Comparison of ENCODE assay signal across 8 mouse cellular contexts in genomic region chr13:104285031-104285431, GRCm38 (mm10). TPM values are rescaled to one million over a fixed set of nuclear protein-coding genes. Genes with fewer than 3 reads are reported as not detected.
DNase-seq lines count a peak whose midpoint lies in the region; ATAC-seq and TF ChIP-seq lines count a peak whose summit lies in the region.

No protein-coding gene starts in this region.

- no peaks in the 10 kb centered on the region for H3K9me3 ChIP-seq in embryonic facial prominence, embryonic 11.5 days (replicated peaks; ENCODE audit: control insufficient read depth, low read length)
- H3K9me3 ChIP-seq in embryonic facial prominence, embryonic 10.5 days, result no peaks in the 10 kb centered on the region
- H3K9me3 ChIP-seq in heart, embryonic 16.5 days (replicated peaks; ENCODE audit: control insufficient read depth, low read length), result no peaks in the 10 kb centered on the region
- H3K9me3 ChIP-seq in midbrain, embryonic 11.5 days (ENCODE audit: control insufficient read depth, low read length), result no peaks in the 10 kb centered on the region

- peak; percentile 9; the same call in 1 of the 2 replicates for TF ChIP-seq CTCF in cortical plate, adult 2 months (IDR thresholded peaks at IDR 0.05; ENCODE audit: extremely low read depth, insufficient read depth, low read length)

- H3K36me3 ChIP-seq in embryonic facial prominence, embryonic 11.5 days (replicated peaks; ENCODE audit: control insufficient read depth, insufficient read depth, low read depth, low read length), result no peaks in the 10 kb centered on the region
- H3K36me3 ChIP-seq in embryonic facial prominence, embryonic 10.5 days (replicated peaks), result no peaks in the 10 kb centered on the region
- H3K36me3 ChIP-seq in heart, embryonic 16.5 days (ENCODE audit: control insufficient read depth, insufficient read depth), result no peaks in the 10 kb centered on the region
- no peaks in the 10 kb centered on the region for H3K36me3 ChIP-seq in midbrain, embryonic 11.5 days (ENCODE audit: control insufficient read depth, insufficient read depth, low read length)

- H3K4me2 ChIP-seq in embryonic facial prominence, embryonic 11.5 days (ENCODE audit: low read depth, low read length), result no peak overlapping the region
- peak overlapping the region; percentile 83 for H3K4me2 ChIP-seq in heart, embryonic 16.5 days (ENCODE audit: low read depth, low read length)
- no peak overlapping the region for H3K4me2 ChIP-seq in midbrain, embryonic 11.5 days

- no peak for ATAC-seq in embryonic facial prominence, embryonic 11.5 days (replicated peaks; ENCODE audit: insufficient number of reproducible peaks, low FRiP score, low TSS enrichment, low read depth)
- ATAC-seq in heart, embryonic 16.5 days (replicated peaks; ENCODE audit: extremely low read depth, insufficient read depth, low FRiP score), result no peak
- no peak for ATAC-seq in midbrain, embryonic 11.5 days (ENCODE audit: low FRiP score)

- no peak for TF ChIP-seq POLR2A in cortical plate, adult 2 months (IDR thresholded peaks at IDR 0.05; ENCODE audit: extremely low read depth, insufficient read depth, low read length)

- H3K9ac ChIP-seq in embryonic facial prominence, embryonic 11.5 days (replicated peaks; ENCODE audit: low read length), result no peak overlapping the region
- H3K9ac ChIP-seq in heart, embryonic 16.5 days (ENCODE audit: low read length), result peak overlapping the region; percentile 82; the same call in 1 of the 2 replicates
- H3K9ac ChIP-seq in midbrain, embryonic 11.5 days (ENCODE audit: low read length), result no peak overlapping the region

- H3K4me3 ChIP-seq in embryonic facial prominence, embryonic 11.5 days (ENCODE audit: low read depth, low read length), result no peak overlapping the region
- no peak overlapping the region for H3K4me3 ChIP-seq in embryonic facial prominence, embryonic 10.5 days
- H3K4me3 ChIP-seq in cortical plate, adult 2 months (ENCODE audit: insufficient read depth, low read length), result no peak overlapping the region; the same call in 1 of the 2 replicates
- no peak overlapping the region for H3K4me3 ChIP-seq in heart, embryonic 16.5 days (ENCODE audit: low read length)
- no peak overlapping the region for H3K4me3 ChIP-seq in midbrain, embryonic 11.5 days (ENCODE audit: low read depth, low read length)

- no peaks in the 10 kb centered on the region for H3K4me1 ChIP-seq in embryonic facial prominence, embryonic 11.5 days (ENCODE audit: control insufficient read depth, insufficient read depth, low read length)
- H3K4me1 ChIP-seq in embryonic facial prominence, embryonic 10.5 days, result peaks cover 30% of the 10 kb centered on the region
- no peaks in the 10 kb centered on the region; the same call in 1 of the 2 replicates for H3K4me1 ChIP-seq in cortical plate, adult 2 months (ENCODE audit: control insufficient read depth, insufficient read depth, low read length)
- peaks cover 9% of the 10 kb centered on the region; the same call in 1 of the 2 replicates for H3K4me1 ChIP-seq in heart, embryonic 16.5 days (ENCODE audit: control insufficient read depth, insufficient read depth, low read length)
- peaks cover 10% of the 10 kb centered on the region; the same call in 1 of the 2 replicates for H3K4me1 ChIP-seq in midbrain, embryonic 11.5 days (ENCODE audit: control insufficient read depth, insufficient read depth, low read length)

- H3K27ac ChIP-seq in embryonic facial prominence, embryonic 11.5 days (replicated peaks; ENCODE audit: low read depth, low read length), result no peak overlapping the region
- H3K27ac ChIP-seq in embryonic facial prominence, embryonic 10.5 days (replicated peaks), result no peak overlapping the region
- H3K27ac ChIP-seq in cortical plate, adult 2 months (ENCODE audit: insufficient read depth, low read length), result no peak overlapping the region; the same call in 1 of the 2 replicates
- peak overlapping the region; percentile 97 for H3K27ac ChIP-seq in heart, embryonic 16.5 days (ENCODE audit: low read length)
- H3K27ac ChIP-seq in midbrain, embryonic 11.5 days (ENCODE audit: low read depth, low read length), result no peak overlapping the region

- peak; percentile 67 for DNase-seq in embryonic facial prominence, embryonic 11.5 days (ENCODE audit: low spot score)
- no peak for DNase-seq in embryonic facial prominence, embryonic 10.5 days (ENCODE audit: low spot score)
- peak; percentile 59 for DNase-seq in CD4-positive helper T cell, adult 2 months (ENCODE audit: low read depth, low spot score)
- DNase-seq in layer of hippocampus, postnatal 14 days (ENCODE audit: low spot score in 2 of 2), result peak; percentile 12 to 58
- peak; percentile 91 for DNase-seq in midbrain, embryonic 11.5 days (ENCODE audit: low spot score, missing footprints)
- DNase-seq in ovary, postnatal 14 days (ENCODE audit: low spot score), result no peak

- 0% methylated on average over 2 of the region's 2 CpGs for WGBS in embryonic facial prominence, embryonic 11.5 days
- 2% methylated on average over 2 of the region's 2 CpGs for WGBS in embryonic facial prominence, embryonic 10.5 days
- WGBS in heart, embryonic 16.5 days, result 3% methylated on average over 2 of the region's 2 CpGs
- 2% methylated on average over 2 of the region's 2 CpGs for WGBS in midbrain, embryonic 11.5 days

- no peaks in the 10 kb centered on the region for H3K27me3 ChIP-seq in embryonic facial prominence, embryonic 11.5 days (ENCODE audit: control insufficient read depth, insufficient read depth, low read length)
- no peaks in the 10 kb centered on the region for H3K27me3 ChIP-seq in embryonic facial prominence, embryonic 10.5 days (replicated peaks; ENCODE audit: low read depth, poor library complexity, severe bottlenecking)
- no peaks in the 10 kb centered on the region for H3K27me3 ChIP-seq in heart, embryonic 16.5 days (ENCODE audit: control insufficient read depth, insufficient read depth, low read length)
- H3K27me3 ChIP-seq in midbrain, embryonic 11.5 days (ENCODE audit: control insufficient read depth, insufficient read depth, low read length), result no peaks in the 10 kb centered on the region

RNA-seq across cellular contexts. Expression of gene Adamts6, which starts 2.6 kb away (rescaled TPM):
- polyA plus RNA-seq in embryonic facial prominence, embryonic 11.5 days (2014; fragmentation: Nextera tagmentation; extraction: Ambion mirVana), result 3.1 and 3.7 TPM in 2 replicates
- polyA plus RNA-seq in embryonic facial prominence, embryonic 10.5 days (2016; fragmentation: Nextera tagmentation; extraction: Ambion mirVana), result 2.8 and 3.6 TPM in 2 replicates
- 2.0 and 2.2 TPM in 2 replicates for polyA plus RNA-seq in cortical plate, adult 2 months (2012; rRNA removed)
- 5.4 and 5.7 TPM in 2 replicates for polyA plus RNA-seq in heart, embryonic 16.5 days (2015; fragmentation: Nextera tagmentation; extraction: Ambion mirVana)
- 1 to 10 TPM; 3.7 to 4.1 TPM for total RNA-seq in layer of hippocampus, postnatal 14 days (2021)
- polyA plus RNA-seq in midbrain, embryonic 11.5 days (2014; fragmentation: Nextera tagmentation; extraction: Ambion mirVana), result 2.6 and 3.3 TPM in 2 replicates

RNA-seq across cellular contexts. Expression of gene Ppwd1, which starts 56.4 kb away (rescaled TPM):
- 15.4 and 19.3 TPM in 2 replicates for polyA plus RNA-seq in embryonic facial prominence, embryonic 11.5 days (2014; fragmentation: Nextera tagmentation; extraction: Ambion mirVana)
- polyA plus RNA-seq in embryonic facial prominence, embryonic 10.5 days (2016; fragmentation: Nextera tagmentation; extraction: Ambion mirVana), result 19.8 and 21.6 TPM in 2 replicates
- 6.9 and 7.4 TPM in 2 replicates for polyA plus RNA-seq in cortical plate, adult 2 months (2012; rRNA removed)
- polyA plus RNA-seq in heart, embryonic 16.5 days (2015; fragmentation: Nextera tagmentation; extraction: Ambion mirVana), result 8.3 and 8.4 TPM in 2 replicates
- total RNA-seq in layer of hippocampus, postnatal 14 days (2021), result 10 to 100 TPM; 11.5 to 14.0 TPM
- 15.7 and 16.4 TPM in 2 replicates for polyA plus RNA-seq in midbrain, embryonic 11.5 days (2014; fragmentation: Nextera tagmentation; extraction: Ambion mirVana)

RNA-seq across cellular contexts. Expression of gene Cenpk, which starts 56.6 kb away (rescaled TPM):
- polyA plus RNA-seq in embryonic facial prominence, embryonic 11.5 days (2014; fragmentation: Nextera tagmentation; extraction: Ambion mirVana), result 84.3 and 100 TPM in 2 replicates
- 85.3 and 97.2 TPM in 2 replicates for polyA plus RNA-seq in embryonic facial prominence, embryonic 10.5 days (2016; fragmentation: Nextera tagmentation; extraction: Ambion mirVana)
- polyA plus RNA-seq in cortical plate, adult 2 months (2012; rRNA removed), result 1.2 and 1.6 TPM in 2 replicates
- 36.6 and 44.1 TPM in 2 replicates for polyA plus RNA-seq in heart, embryonic 16.5 days (2015; fragmentation: Nextera tagmentation; extraction: Ambion mirVana)
- total RNA-seq in layer of hippocampus, postnatal 14 days (2021), result 1 to 10 TPM; 1.7 to 1.9 TPM
- 75.1 and 77.1 TPM in 2 replicates for polyA plus RNA-seq in midbrain, embryonic 11.5 days (2014; fragmentation: Nextera tagmentation; extraction: Ambion mirVana)

Comparison
In these comparisons a context has a peak if more than half of its experiments do, and no peak if none do; other contexts are left out.
1. DNase-seq: peak in embryonic facial prominence, embryonic 11.5 days (single experiment), CD4-positive helper T cell, adult 2 months (single experiment), layer of hippocampus, postnatal 14 days (2 of 2) and midbrain, embryonic 11.5 days (single experiment); none in embryonic facial prominence, embryonic 10.5 days (single experiment) and ovary, postnatal 14 days (single experiment).
2. RNA of gene Cenpk, which starts 56.6 kb away (polyA plus RNA-seq): 84.3 to 100 TPM in embryonic facial prominence, embryonic 11.5 days, 85.3 to 97.2 TPM in embryonic facial prominence, embryonic 10.5 days, 75.1 to 77.1 TPM in midbrain, embryonic 11.5 days and 36.6 to 44.1 TPM in heart, embryonic 16.5 days; 1.2 to 1.6 TPM in cortical plate, adult 2 months; every median in the first group is over 10 times any median in the second.